10 mouse cellular contexts compared by ENCODE assay signal in genomic region chr17:37190711-37191110, GRCm38 (mm10). TPM values are rescaled to one million over a fixed set of nuclear protein-coding genes. Genes with fewer than 3 reads are reported as not detected.
DNase-seq lines count a peak whose midpoint lies in the region; ATAC-seq lines count a peak whose summit lies in the region.
"Had no signal": no experiment of that assay in that cellular context is flagged by ENCODE, and none has a peak within 500 bp of the region (broad histone marks: within the 10 kb centered on the region; RNA-seq: fewer than 3 reads in every experiment).

No protein-coding gene starts in this region.

- WGBS in embryonic facial prominence, embryonic 11.5 days, result 35% methylated on average over 2 of the region's 2 CpGs
- 37% methylated on average over 2 of the region's 2 CpGs for WGBS in embryonic facial prominence, embryonic 10.5 days
- 24% methylated on average over 2 of the region's 2 CpGs for WGBS in midbrain, embryonic 11.5 days
- WGBS in midbrain, embryonic 13.5 days, result 28% methylated on average over 2 of the region's 2 CpGs
- 28% methylated on average over 2 of the region's 2 CpGs for WGBS in forebrain, embryonic 15.5 days

- H3K27ac ChIP-seq in embryonic facial prominence, embryonic 11.5 days (replicated peaks; ENCODE audit: low read depth, low read length), result no peak overlapping the region
- H3K27ac ChIP-seq in embryonic facial prominence, embryonic 10.5 days (replicated peaks), result no peak overlapping the region
- no peak overlapping the region for H3K27ac ChIP-seq in midbrain, embryonic 11.5 days (ENCODE audit: low read depth, low read length)
- H3K27ac ChIP-seq in midbrain, embryonic 13.5 days, result no peak overlapping the region
- H3K27ac ChIP-seq in forebrain, embryonic 15.5 days (replicated peaks), result no peak overlapping the region
- H3K27ac ChIP-seq: embryonic facial prominence, embryonic 15.5 days; neural tube, embryonic 13.5 days had no signal

- H3K4me2 ChIP-seq in embryonic facial prominence, embryonic 11.5 days (ENCODE audit: low read depth, low read length), result no peak overlapping the region
- H3K4me2 ChIP-seq in midbrain, embryonic 11.5 days, result no peak overlapping the region
- no peak overlapping the region for H3K4me2 ChIP-seq in midbrain, embryonic 13.5 days (replicated peaks)
- no peak overlapping the region for H3K4me2 ChIP-seq in forebrain, embryonic 15.5 days (replicated peaks)
- H3K4me2 ChIP-seq: embryonic facial prominence, embryonic 15.5 days; neural tube, embryonic 13.5 days had no signal

- H3K27me3 ChIP-seq in embryonic facial prominence, embryonic 11.5 days (ENCODE audit: control insufficient read depth, insufficient read depth, low read length), result no peaks in the 10 kb centered on the region
- peaks cover 10% of the 10 kb centered on the region for H3K27me3 ChIP-seq in embryonic facial prominence, embryonic 10.5 days (replicated peaks; ENCODE audit: low read depth, poor library complexity, severe bottlenecking)
- H3K27me3 ChIP-seq in midbrain, embryonic 11.5 days (ENCODE audit: control insufficient read depth, insufficient read depth, low read length), result no peaks in the 10 kb centered on the region
- peaks cover 16% of the 10 kb centered on the region; the same call in 1 of the 2 replicates for H3K27me3 ChIP-seq in midbrain, embryonic 13.5 days
- peaks cover 9% of the 10 kb centered on the region; the same call in 1 of the 2 replicates for H3K27me3 ChIP-seq in forebrain, embryonic 15.5 days

- peak; percentile 53 for DNase-seq in embryonic facial prominence, embryonic 11.5 days (ENCODE audit: low spot score)
- DNase-seq in embryonic facial prominence, embryonic 10.5 days (ENCODE audit: low spot score), result no peak
- peak; percentile 91 for DNase-seq in midbrain, embryonic 11.5 days (ENCODE audit: low spot score, missing footprints)
- DNase-seq in embryo, embryonic 9.5 days (ENCODE audit: extremely low spot score), result peak; percentile 18
- DNase-seq in retina, postnatal 1 day, result peak; percentile 48
- no peak for DNase-seq in gastrocnemius, postnatal 14 days

- H3K36me3 ChIP-seq in embryonic facial prominence, embryonic 11.5 days (replicated peaks; ENCODE audit: control insufficient read depth, insufficient read depth, low read depth, low read length), result no peaks in the 10 kb centered on the region
- no peaks in the 10 kb centered on the region for H3K36me3 ChIP-seq in embryonic facial prominence, embryonic 10.5 days (replicated peaks)
- no peaks in the 10 kb centered on the region for H3K36me3 ChIP-seq in midbrain, embryonic 11.5 days (ENCODE audit: control insufficient read depth, insufficient read depth, low read length)
- H3K36me3 ChIP-seq in midbrain, embryonic 13.5 days, result no peaks in the 10 kb centered on the region
- no peaks in the 10 kb centered on the region for H3K36me3 ChIP-seq in forebrain, embryonic 15.5 days
- H3K36me3 ChIP-seq: embryonic facial prominence, embryonic 15.5 days; neural tube, embryonic 13.5 days had no signal

- intact Hi-C loops in gastrocnemius, postnatal 14 days (cut with DNase I; ENCODE audit: low total_unique reads), result no loop called here

- H3K9me3 ChIP-seq in embryonic facial prominence, embryonic 11.5 days (replicated peaks; ENCODE audit: control insufficient read depth, low read length), result no peaks in the 10 kb centered on the region
- no peaks in the 10 kb centered on the region for H3K9me3 ChIP-seq in embryonic facial prominence, embryonic 10.5 days
- no peaks in the 10 kb centered on the region for H3K9me3 ChIP-seq in midbrain, embryonic 11.5 days (ENCODE audit: control insufficient read depth, low read length)
- no peaks in the 10 kb centered on the region for H3K9me3 ChIP-seq in midbrain, embryonic 13.5 days
- no peaks in the 10 kb centered on the region for H3K9me3 ChIP-seq in forebrain, embryonic 15.5 days
- H3K9me3 ChIP-seq: embryonic facial prominence, embryonic 15.5 days; neural tube, embryonic 13.5 days had no signal

- H3K4me3 ChIP-seq in embryonic facial prominence, embryonic 11.5 days (ENCODE audit: low read depth, low read length), result no peak overlapping the region
- no peak overlapping the region for H3K4me3 ChIP-seq in embryonic facial prominence, embryonic 10.5 days
- no peak overlapping the region for H3K4me3 ChIP-seq in midbrain, embryonic 11.5 days (ENCODE audit: low read depth, low read length)
- no peak overlapping the region for H3K4me3 ChIP-seq in midbrain, embryonic 13.5 days (replicated peaks)
- H3K4me3 ChIP-seq in forebrain, embryonic 15.5 days, result no peak overlapping the region
- H3K4me3 ChIP-seq: embryonic facial prominence, embryonic 15.5 days; neural tube, embryonic 13.5 days had no signal

- no peaks in the 10 kb centered on the region for H3K4me1 ChIP-seq in embryonic facial prominence, embryonic 11.5 days (ENCODE audit: control insufficient read depth, insufficient read depth, low read length)
- no peaks in the 10 kb centered on the region for H3K4me1 ChIP-seq in embryonic facial prominence, embryonic 10.5 days
- H3K4me1 ChIP-seq in midbrain, embryonic 11.5 days (ENCODE audit: control insufficient read depth, insufficient read depth, low read length), result no peaks in the 10 kb centered on the region
- H3K4me1 ChIP-seq in midbrain, embryonic 13.5 days (replicated peaks), result no peaks in the 10 kb centered on the region
- no peaks in the 10 kb centered on the region for H3K4me1 ChIP-seq in forebrain, embryonic 15.5 days
- H3K4me1 ChIP-seq: embryonic facial prominence, embryonic 15.5 days; neural tube, embryonic 13.5 days had no signal

- H3K9ac ChIP-seq in embryonic facial prominence, embryonic 11.5 days (replicated peaks; ENCODE audit: low read length), result no peak overlapping the region
- no peak overlapping the region for H3K9ac ChIP-seq in midbrain, embryonic 11.5 days (ENCODE audit: low read length)
- no peak overlapping the region for H3K9ac ChIP-seq in midbrain, embryonic 13.5 days (replicated peaks)
- no peak overlapping the region for H3K9ac ChIP-seq in forebrain, embryonic 15.5 days (replicated peaks)
- H3K9ac ChIP-seq: embryonic facial prominence, embryonic 15.5 days; neural tube, embryonic 13.5 days had no signal

- ATAC-seq in embryonic facial prominence, embryonic 11.5 days (replicated peaks; ENCODE audit: insufficient number of reproducible peaks, low FRiP score, low TSS enrichment, low read depth), result no peak
- peak; percentile 44; the same call in 1 of the 2 replicates for ATAC-seq in midbrain, embryonic 11.5 days (ENCODE audit: low FRiP score)
- no peak for ATAC-seq in midbrain, embryonic 13.5 days
- no peak for ATAC-seq in forebrain, embryonic 15.5 days (replicated peaks)

RNA-seq across cellular contexts. Expression of gene Ubd, which starts 3.0 kb away (rescaled TPM):
- polyA plus RNA-seq in embryonic facial prominence, embryonic 11.5 days (2014; fragmentation: Nextera tagmentation; extraction: Ambion mirVana), result not detected in 2 replicates
- polyA plus RNA-seq in embryonic facial prominence, embryonic 10.5 days (2016; fragmentation: Nextera tagmentation; extraction: Ambion mirVana), result not detected in 2 replicates
- not detected in 2 replicates for polyA plus RNA-seq in midbrain, embryonic 11.5 days (2014; fragmentation: Nextera tagmentation; extraction: Ambion mirVana)
- not detected in 2 replicates for polyA plus RNA-seq in midbrain, embryonic 13.5 days (2015; fragmentation: Nextera tagmentation; extraction: Ambion mirVana)
- total RNA-seq in gastrocnemius, postnatal 14 days (2021), result not detected
- not detected in 2 replicates for polyA plus RNA-seq in forebrain, embryonic 15.5 days (2015; fragmentation: Nextera tagmentation; extraction: Ambion mirVana)
- polyA plus RNA-seq: embryonic facial prominence, embryonic 15.5 days; neural tube, embryonic 13.5 days had no signal

RNA-seq across cellular contexts. Expression of gene Olfr94, which starts 10.1 kb away (rescaled TPM):
- not detected in 2 replicates for polyA plus RNA-seq in embryonic facial prominence, embryonic 11.5 days (2014; fragmentation: Nextera tagmentation; extraction: Ambion mirVana)
- polyA plus RNA-seq in embryonic facial prominence, embryonic 10.5 days (2016; fragmentation: Nextera tagmentation; extraction: Ambion mirVana), result not detected in 2 replicates
- not detected in 2 replicates for polyA plus RNA-seq in midbrain, embryonic 11.5 days (2014; fragmentation: Nextera tagmentation; extraction: Ambion mirVana)
- polyA plus RNA-seq in midbrain, embryonic 13.5 days (2015; fragmentation: Nextera tagmentation; extraction: Ambion mirVana), result not detected in 2 replicates
- not detected for total RNA-seq in gastrocnemius, postnatal 14 days (2021)
- polyA plus RNA-seq in forebrain, embryonic 15.5 days (2015; fragmentation: Nextera tagmentation; extraction: Ambion mirVana), result not detected in 2 replicates
- polyA plus RNA-seq: neural tube, embryonic 13.5 days had no signal

RNA-seq across cellular contexts. Expression of gene Olfr95, which starts 22.2 kb away (rescaled TPM):
- polyA plus RNA-seq in embryonic facial prominence, embryonic 11.5 days (2014; fragmentation: Nextera tagmentation; extraction: Ambion mirVana), result not detected in 2 replicates
- polyA plus RNA-seq in embryonic facial prominence, embryonic 10.5 days (2016; fragmentation: Nextera tagmentation; extraction: Ambion mirVana), result not detected in 2 replicates
- not detected in 2 replicates for polyA plus RNA-seq in midbrain, embryonic 11.5 days (2014; fragmentation: Nextera tagmentation; extraction: Ambion mirVana)
- not detected in 2 replicates for polyA plus RNA-seq in midbrain, embryonic 13.5 days (2015; fragmentation: Nextera tagmentation; extraction: Ambion mirVana)
- total RNA-seq in gastrocnemius, postnatal 14 days (2021), result not detected
- polyA plus RNA-seq in forebrain, embryonic 15.5 days (2015; fragmentation: Nextera tagmentation; extraction: Ambion mirVana), result not detected in 2 replicates
- polyA plus RNA-seq: embryonic facial prominence, embryonic 15.5 days; neural tube, embryonic 13.5 days had no signal

RNA-seq across cellular contexts. Expression of gene Olfr96, which starts 29.2 kb away (rescaled TPM):
- not detected in 2 replicates for polyA plus RNA-seq in embryonic facial prominence, embryonic 11.5 days (2014; fragmentation: Nextera tagmentation; extraction: Ambion mirVana)
- not detected in 2 replicates for polyA plus RNA-seq in embryonic facial prominence, embryonic 10.5 days (2016; fragmentation: Nextera tagmentation; extraction: Ambion mirVana)
- not detected in 2 replicates for polyA plus RNA-seq in midbrain, embryonic 11.5 days (2014; fragmentation: Nextera tagmentation; extraction: Ambion mirVana)
- not detected in 2 replicates for polyA plus RNA-seq in midbrain, embryonic 13.5 days (2015; fragmentation: Nextera tagmentation; extraction: Ambion mirVana)
- not detected for total RNA-seq in gastrocnemius, postnatal 14 days (2021)
- not detected in 2 replicates for polyA plus RNA-seq in forebrain, embryonic 15.5 days (2015; fragmentation: Nextera tagmentation; extraction: Ambion mirVana)
- polyA plus RNA-seq: neural tube, embryonic 13.5 days had no signal

RNA-seq across cellular contexts. Expression of gene Olfr93, which starts 29.4 kb away (rescaled TPM):
- not detected in 2 replicates for polyA plus RNA-seq in embryonic facial prominence, embryonic 11.5 days (2014; fragmentation: Nextera tagmentation; extraction: Ambion mirVana)
- not detected in 2 replicates for polyA plus RNA-seq in embryonic facial prominence, embryonic 10.5 days (2016; fragmentation: Nextera tagmentation; extraction: Ambion mirVana)
- polyA plus RNA-seq in midbrain, embryonic 11.5 days (2014; fragmentation: Nextera tagmentation; extraction: Ambion mirVana), result not detected in 2 replicates
- not detected in 2 replicates for polyA plus RNA-seq in midbrain, embryonic 13.5 days (2015; fragmentation: Nextera tagmentation; extraction: Ambion mirVana)
- total RNA-seq in gastrocnemius, postnatal 14 days (2021), result not detected
- polyA plus RNA-seq in forebrain, embryonic 15.5 days (2015; fragmentation: Nextera tagmentation; extraction: Ambion mirVana), result not detected in 2 replicates
- polyA plus RNA-seq: neural tube, embryonic 13.5 days had no signal

Comparison
In these comparisons a context has a peak if more than half of its experiments do, and no peak if none do; other contexts are left out.
1. DNase-seq: peak in embryonic facial prominence, embryonic 11.5 days (single experiment), midbrain, embryonic 11.5 days (single experiment), embryo, embryonic 9.5 days (single experiment) and retina, postnatal 1 day (single experiment); none in embryonic facial prominence, embryonic 10.5 days (single experiment) and gastrocnemius, postnatal 14 days (single experiment).